Mouse (Mus musculus): ENCODE measurements around the gene Hepacam2. TPM values are rescaled to one million over a fixed set of nuclear protein-coding genes. Genes with fewer than 3 reads are reported as not detected.
"Not testable (repeated sequence)": the region's sequence is repeated elsewhere in the genome, so short reads cannot be mapped to it uniquely, and the experiment has no call there.

Gene Hepacam2
- polyA plus RNA-seq, 1 experiment from 2014 or later: 0.05 TPM

DNA sequence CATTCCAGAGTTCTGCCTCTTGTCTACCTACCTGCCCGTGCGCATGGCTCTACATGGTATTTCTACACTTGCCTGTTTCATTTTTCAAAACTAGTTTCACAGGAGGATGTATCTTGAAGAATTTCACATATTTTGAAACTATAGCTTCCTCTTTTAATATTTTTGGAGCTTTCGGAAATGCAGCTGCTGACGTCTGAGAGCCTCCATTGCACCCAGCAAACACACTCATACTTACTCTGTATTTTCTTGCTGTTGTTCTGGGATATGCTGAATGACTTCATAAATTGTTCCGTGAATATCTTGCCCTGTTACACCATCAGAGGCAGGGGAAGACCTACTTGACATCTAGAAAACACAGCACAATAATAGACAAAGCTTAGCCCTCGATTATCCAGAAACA is 35.1 kb downstream of the Hepacam2 start:
- H3K9me3 ChIP-seq (replicated peaks): no peaks in the 10 kb centered on the region
- no peaks in the 10 kb centered on the region for H3K27me3 ChIP-seq (replicated peaks)
- H3K4me3 ChIP-seq: no peak overlapping the region
- ATAC-seq: no peak
- H3K9ac ChIP-seq: no peak overlapping the region
- WGBS (ENCODE audit: insufficient replicate concordance): 59% methylated on average over 6 of the region's 6 CpGs
- H3K4me2 ChIP-seq: no peak overlapping the region
- H3K4me1 ChIP-seq: no peaks in the 10 kb centered on the region
- H3K27ac ChIP-seq: no peak overlapping the region
- H3K36me3 ChIP-seq: no peaks in the 10 kb centered on the region

DNA sequence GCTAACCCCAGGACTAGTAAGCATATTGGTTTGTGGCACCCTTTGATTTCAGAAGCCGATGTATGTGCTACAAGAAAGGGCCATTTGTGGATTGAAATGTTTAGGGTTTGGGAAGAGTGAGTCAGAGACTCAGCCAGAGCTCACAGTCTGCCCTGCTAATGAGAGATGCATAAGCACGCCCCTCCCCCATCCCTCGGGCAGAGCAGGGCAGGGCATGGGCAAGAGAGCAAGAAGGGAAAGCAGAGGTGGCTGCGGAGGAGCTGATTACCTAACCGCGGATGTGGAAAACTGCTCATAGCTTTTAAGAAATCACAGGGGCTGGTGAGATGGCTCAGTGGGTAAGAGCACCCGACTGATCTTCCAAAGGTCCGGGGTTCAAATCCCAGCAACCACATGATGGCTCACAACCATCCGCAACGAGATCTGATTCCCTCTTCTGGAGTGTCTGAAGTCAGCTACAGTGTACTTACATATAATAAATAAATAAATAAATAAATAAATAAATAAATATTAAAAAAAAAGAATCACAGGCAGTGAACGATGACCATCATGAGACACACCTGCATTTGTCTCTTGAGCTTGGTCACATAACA is 42.1 kb downstream of the Hepacam2 start:
- ATAC-seq: no peak
- 58% methylated on average over 11 of the region's 11 CpGs for WGBS (ENCODE audit: insufficient replicate concordance)
- no peaks in the 10 kb centered on the region for H3K4me1 ChIP-seq
- H3K4me3 ChIP-seq: no peak overlapping the region
- H3K9me3 ChIP-seq (replicated peaks): no peaks in the 10 kb centered on the region
- no peaks in the 10 kb centered on the region for H3K27me3 ChIP-seq (replicated peaks)
- H3K9ac ChIP-seq: no peak overlapping the region
- no peaks in the 10 kb centered on the region for H3K36me3 ChIP-seq
- H3K27ac ChIP-seq: no peak overlapping the region
- H3K4me2 ChIP-seq: no peak overlapping the region

DNA sequence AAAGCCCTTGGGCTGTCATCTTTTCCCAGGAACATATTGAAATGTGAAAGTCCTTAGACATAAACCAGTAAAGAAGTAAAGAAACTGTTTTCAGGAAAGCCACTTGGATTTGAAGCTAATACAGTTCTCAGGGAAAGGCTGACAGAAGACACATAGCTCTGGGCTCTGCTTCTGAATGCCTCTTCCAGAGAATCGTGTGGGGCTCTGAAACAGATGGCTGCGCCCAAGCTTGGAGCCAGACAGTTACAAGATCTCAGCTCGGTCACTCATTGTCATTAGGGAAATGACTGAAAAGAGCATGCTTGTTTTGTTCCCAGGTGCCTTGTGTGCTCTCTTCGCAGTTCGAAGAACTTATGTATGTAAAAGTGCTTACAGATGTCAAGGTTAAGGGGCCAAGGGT is 43.7 kb downstream of the Hepacam2 start:
- 60% methylated on average over 5 of the region's 5 CpGs for WGBS (ENCODE audit: insufficient replicate concordance)
- Histone ChIP-seq H3K27me3 (replicated peaks) (no peaks in the 10 kb centered on the region), H3K36me3 (no peaks in the 10 kb centered on the region), H3K27ac (no peak overlapping the region), H3K4me3 (no peak overlapping the region), H3K4me1 (no peaks in the 10 kb centered on the region), H3K9me3 (replicated peaks) (no peaks in the 10 kb centered on the region), H3K4me2 (no peak overlapping the region), H3K9ac (no peak overlapping the region)
- ATAC-seq: no peak

DNA sequence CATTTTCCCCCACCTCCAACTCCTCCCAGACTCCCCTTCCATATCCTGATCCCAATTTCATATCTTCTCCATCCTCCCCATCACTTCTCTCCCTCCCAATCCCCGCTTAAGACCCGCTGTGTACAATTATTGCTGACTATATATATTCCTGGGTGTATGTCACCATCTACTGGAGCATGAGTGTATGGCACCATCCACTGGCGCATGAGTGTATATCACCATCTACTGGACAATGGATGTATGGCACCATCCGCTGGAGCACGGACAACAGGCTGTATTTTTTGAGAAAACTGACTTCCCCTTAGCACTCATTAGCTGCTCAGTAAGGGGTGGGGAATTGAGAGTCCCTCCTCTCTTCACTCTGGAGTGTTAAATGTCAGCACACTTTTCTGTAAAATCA is 50.7 kb downstream of the Hepacam2 start:
- H3K4me2 ChIP-seq: no peak overlapping the region
- no peak overlapping the region for H3K9ac ChIP-seq
- no peaks in the 10 kb centered on the region for H3K36me3 ChIP-seq
- no peaks in the 10 kb centered on the region for H3K4me1 ChIP-seq
- no peak overlapping the region for H3K27ac ChIP-seq
- peak; percentile 60; the same call in 1 of the 2 replicates for ATAC-seq
- H3K4me3 ChIP-seq: no peak overlapping the region
- no peaks in the 10 kb centered on the region for H3K27me3 ChIP-seq (replicated peaks)
- H3K9me3 ChIP-seq (replicated peaks): no peaks in the 10 kb centered on the region
- 4% methylated on average over 5 of the region's 5 CpGs for WGBS (ENCODE audit: insufficient replicate concordance)

DNA sequence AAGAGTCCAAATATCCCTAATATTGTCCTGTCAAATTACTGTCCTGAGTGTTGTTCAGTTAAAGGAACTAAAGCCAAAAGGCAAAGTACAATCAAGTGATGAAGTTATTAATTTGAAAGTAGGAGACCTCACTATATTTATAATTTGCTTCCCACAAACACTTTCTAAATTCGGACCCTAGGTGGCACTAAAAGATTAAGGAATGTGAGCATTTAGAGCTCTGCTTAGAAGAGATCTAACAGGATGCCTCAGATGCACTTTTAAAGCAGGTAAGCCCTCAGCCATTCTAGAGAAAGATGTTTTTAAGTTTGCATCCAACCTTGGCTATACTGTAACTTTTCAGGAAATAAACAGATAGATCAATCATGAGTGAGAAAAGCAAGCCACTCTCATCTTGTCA is 54.2 kb downstream of the Hepacam2 start:
- no peak overlapping the region for H3K4me2 ChIP-seq
- ATAC-seq: no peak
- H3K27me3 ChIP-seq (replicated peaks): no peaks in the 10 kb centered on the region
- H3K9me3 ChIP-seq (replicated peaks): no peaks in the 10 kb centered on the region
- H3K9ac ChIP-seq: no peak overlapping the region
- no peak overlapping the region for H3K27ac ChIP-seq
- no peak overlapping the region for H3K4me3 ChIP-seq
- H3K4me1 ChIP-seq: no peaks in the 10 kb centered on the region
- H3K36me3 ChIP-seq: no peaks in the 10 kb centered on the region
- 12% methylated on average over 1 of the region's 1 CpGs for WGBS (ENCODE audit: insufficient replicate concordance)

DNA sequence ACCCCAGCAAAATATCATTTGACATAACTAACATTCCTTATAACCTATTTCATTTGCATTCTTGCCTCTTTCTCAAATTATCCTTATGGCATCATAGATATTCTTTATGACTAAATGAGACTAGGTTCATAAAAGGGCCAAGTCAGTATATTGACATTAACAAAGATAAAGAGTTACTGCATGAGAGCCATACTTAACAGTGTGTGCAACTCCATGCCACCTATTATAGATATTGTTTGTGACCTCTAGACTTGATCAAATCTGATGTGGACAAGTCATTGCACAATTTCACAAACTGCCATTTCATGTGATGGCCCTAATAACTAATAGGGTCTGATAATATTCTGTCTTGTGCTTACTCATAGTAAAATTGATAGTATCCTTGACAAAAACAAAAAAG is 62.0 kb downstream of the Hepacam2 start:
- no peak overlapping the region for H3K9ac ChIP-seq
- no peak overlapping the region for H3K4me3 ChIP-seq
- H3K4me1 ChIP-seq: no peaks in the 10 kb centered on the region
- no peak overlapping the region for H3K4me2 ChIP-seq
- H3K36me3 ChIP-seq: no peaks in the 10 kb centered on the region
- H3K27ac ChIP-seq: no peak overlapping the region
- no peak for ATAC-seq
- no peaks in the 10 kb centered on the region for H3K9me3 ChIP-seq (replicated peaks)
- H3K27me3 ChIP-seq (replicated peaks): no peaks in the 10 kb centered on the region

DNA sequence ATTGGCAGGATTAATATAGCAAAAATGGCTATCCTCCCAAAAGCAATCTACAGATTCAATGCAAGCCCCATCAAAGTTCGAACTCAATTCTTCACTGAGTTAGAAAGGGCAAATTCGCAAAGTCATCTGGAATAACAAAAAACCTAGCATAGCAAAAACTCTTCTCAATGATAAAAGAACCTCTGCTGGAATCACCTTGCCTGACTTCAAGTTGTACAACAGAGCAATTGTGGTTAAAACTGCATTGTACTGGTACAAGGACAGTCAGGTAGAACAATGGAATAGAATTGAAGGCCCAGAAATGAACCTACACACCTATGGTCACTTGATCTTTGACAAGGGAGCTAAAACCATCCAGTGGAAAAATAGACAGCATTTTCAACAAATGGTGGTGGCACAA is 67.1 kb downstream of the Hepacam2 start:
- not testable (repeated sequence) for H3K36me3 ChIP-seq; H3K9me3 ChIP-seq (replicated peaks); H3K27me3 ChIP-seq (replicated peaks); H3K4me1 ChIP-seq; H3K4me2 ChIP-seq; H3K27ac ChIP-seq; H3K4me3 ChIP-seq; ATAC-seq; H3K9ac ChIP-seq
- 60% methylated on average over 2 of the region's 2 CpGs for WGBS (ENCODE audit: insufficient replicate concordance)

DNA sequence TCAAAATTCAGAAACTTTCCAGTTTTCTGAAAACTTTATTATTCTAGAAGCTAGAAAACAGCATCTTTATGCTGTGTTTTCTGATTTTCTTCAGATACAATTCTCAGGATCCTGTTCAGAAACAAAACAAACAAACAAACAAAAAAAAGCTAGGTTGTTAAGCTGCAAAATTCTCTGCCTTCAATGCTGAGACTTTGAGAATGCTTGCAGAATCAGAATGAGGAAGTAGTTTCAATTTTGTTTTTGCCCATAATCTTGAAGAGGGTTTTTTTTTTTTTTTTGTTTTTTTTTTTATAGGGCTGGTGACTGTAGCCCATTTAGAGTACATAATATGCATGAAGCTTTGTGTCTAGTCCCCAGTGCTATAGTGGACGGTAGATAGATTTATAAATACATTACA is 71.1 kb downstream of the Hepacam2 start:
- Histone ChIP-seq H3K4me3 (no peak overlapping the region), H3K27ac (no peak overlapping the region), H3K36me3 (no peaks in the 10 kb centered on the region), H3K4me2 (no peak overlapping the region), H3K27me3 (replicated peaks) (no peaks in the 10 kb centered on the region), H3K9me3 (replicated peaks) (no peaks in the 10 kb centered on the region), H3K9ac (no peak overlapping the region), H3K4me1 (no peaks in the 10 kb centered on the region)
- 54% methylated on average over 1 of the region's 1 CpGs for WGBS (ENCODE audit: insufficient replicate concordance)
- no peak for ATAC-seq

DNA sequence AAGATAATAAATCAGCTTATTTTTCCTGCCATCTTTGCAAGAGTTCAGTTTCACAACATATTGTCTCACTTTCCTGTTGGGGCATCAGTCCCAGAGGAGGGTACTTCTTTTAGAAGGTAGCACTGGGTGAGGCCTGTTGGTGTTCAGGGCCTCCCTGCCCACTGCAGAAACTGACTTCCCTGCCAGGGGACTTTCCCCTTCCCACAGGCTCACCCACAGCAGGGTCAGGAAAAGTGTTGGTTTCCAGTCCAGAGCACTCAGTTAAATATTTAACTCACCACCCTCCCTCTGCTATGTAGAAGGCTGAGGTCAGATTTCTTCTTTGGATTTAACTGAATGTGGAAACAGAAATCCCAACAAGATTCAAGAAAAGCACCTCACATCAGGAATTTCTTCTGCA is 72.8 kb downstream of the Hepacam2 start:
- not testable (repeated sequence) for H3K27ac ChIP-seq; H3K4me3 ChIP-seq; H3K36me3 ChIP-seq; H3K9ac ChIP-seq; H3K4me1 ChIP-seq; H3K27me3 ChIP-seq (replicated peaks); H3K4me2 ChIP-seq; H3K9me3 ChIP-seq (replicated peaks)
- peak; percentile 47; the same call in 1 of the 2 replicates for ATAC-seq

DNA sequence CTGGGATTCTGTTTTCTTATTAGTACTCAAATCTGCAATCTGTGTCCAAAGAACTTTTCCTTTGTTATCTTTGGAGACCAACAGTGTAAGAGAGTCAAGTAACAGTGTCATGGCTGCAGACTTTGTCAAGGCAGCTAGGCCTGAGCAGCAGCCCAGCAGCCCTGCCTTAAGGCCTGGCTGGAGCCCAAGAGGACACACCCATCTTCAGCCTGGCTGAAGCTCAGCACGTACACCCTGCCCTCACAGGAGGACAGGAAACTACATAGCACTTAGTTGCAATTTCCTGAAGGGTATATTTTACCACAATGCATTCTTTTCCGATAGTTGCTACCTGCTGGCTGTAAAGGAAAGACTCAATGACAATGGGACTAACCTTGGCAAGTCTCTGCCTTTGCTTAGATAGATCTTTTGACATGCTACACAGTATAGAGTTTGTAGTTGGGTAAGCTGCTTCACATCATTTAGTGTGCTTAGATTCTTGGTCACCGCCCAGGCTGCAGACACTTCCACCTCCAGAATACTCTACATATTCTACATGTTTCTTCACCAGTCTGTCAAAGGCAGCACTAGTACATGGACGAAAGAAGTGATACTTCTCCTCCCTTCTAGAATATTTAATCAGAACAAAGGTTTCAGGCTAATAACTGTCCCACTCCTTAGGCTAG is 73.4 kb downstream of the Hepacam2 start:
- H3K4me3 ChIP-seq; H3K9ac ChIP-seq; H3K4me1 ChIP-seq; H3K27ac ChIP-seq; H3K4me2 ChIP-seq; H3K36me3 ChIP-seq; H3K9me3 ChIP-seq (replicated peaks); H3K27me3 ChIP-seq (replicated peaks): not testable (repeated sequence)
- WGBS (ENCODE audit: insufficient replicate concordance): 14% methylated on average over 1 of the region's 4 CpGs
- ATAC-seq: 0 out of 2 replicates have a peak, but pooled peaks have one; percentile 37

Other genes starting within 250 kb of the Hepacam2 start
- 2.7 and 2.8 TPM in 2 replicates for gene Samd9l, start 98.7 kb downstream of the Hepacam2 start, polyA plus RNA-seq (2016; fragmentation: Nextera tagmentation; extraction: Ambion mirVana)
- 17.3 and 17.6 TPM in 2 replicates for gene Vps50, start 84 bp upstream of the Hepacam2 start, polyA plus RNA-seq (2016; fragmentation: Nextera tagmentation; extraction: Ambion mirVana)